Mouse (Mus musculus): Measurements from ENCODE around the gene Cryzl2.

Gene Cryzl2

DNA sequence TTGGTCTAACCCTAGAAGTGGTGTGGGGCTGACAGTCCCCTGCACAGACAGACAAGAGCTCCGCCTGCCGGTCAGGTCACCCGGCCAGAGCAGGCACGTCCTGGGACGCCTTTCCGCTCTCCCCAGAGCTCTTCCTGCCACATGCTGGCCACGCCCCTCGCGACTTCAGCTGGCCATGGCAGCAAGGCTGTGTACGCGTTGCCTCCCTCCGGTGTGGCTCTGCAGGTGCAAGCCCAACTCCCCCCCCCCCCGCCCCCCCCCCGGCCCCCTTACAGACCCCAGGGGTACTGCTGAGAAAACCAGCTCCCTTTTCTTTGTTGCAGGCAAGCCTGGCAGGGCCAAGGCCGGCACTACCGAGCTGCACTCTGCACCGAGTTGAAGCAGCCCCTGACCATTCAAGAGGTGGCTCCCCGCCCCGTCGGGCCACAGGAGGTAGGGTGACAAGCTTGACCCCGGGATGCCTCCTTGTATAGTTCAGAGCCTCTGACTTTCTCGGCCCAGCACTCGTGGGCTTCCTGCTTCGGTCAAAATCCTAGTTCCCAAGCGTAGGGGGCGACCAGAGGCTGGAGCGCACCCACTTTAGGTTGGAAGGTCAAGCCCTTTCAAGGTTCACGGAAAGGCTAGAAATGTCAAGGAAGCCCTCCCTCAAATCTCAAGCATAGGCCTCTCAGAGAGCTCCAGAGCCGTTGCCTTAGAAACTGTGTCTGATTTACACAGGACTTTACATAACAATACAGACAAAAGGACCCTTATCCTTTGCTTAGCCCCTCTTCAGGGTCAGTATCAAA, at the start of gene Cryzl2:
Cryzl2 (plus strand) TSS at position 157 of the 788 bp plus-strand sequence.
- DNase-seq: peak; percentile 66 to 67

DNA sequence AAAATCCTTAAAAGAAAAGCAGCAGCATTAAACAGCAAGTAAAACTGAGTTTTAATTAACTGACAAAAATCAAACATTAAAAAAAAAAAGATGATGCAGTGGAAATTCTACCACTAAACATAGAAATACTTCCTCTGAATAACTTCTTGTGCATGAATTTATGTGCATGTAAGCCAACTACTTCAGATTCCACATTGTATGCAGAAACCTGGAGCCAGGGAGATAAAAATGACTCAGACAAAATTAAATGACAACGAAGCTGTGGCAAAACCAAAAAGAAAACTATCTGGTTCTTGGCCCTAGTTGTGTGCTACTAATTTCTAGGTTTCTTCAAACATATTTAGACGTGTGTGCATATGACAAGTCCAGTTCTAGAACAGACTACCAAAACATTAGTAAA, 48.7 kb upstream of the Cryzl2 start:
- no peak for DNase-seq

DNA sequence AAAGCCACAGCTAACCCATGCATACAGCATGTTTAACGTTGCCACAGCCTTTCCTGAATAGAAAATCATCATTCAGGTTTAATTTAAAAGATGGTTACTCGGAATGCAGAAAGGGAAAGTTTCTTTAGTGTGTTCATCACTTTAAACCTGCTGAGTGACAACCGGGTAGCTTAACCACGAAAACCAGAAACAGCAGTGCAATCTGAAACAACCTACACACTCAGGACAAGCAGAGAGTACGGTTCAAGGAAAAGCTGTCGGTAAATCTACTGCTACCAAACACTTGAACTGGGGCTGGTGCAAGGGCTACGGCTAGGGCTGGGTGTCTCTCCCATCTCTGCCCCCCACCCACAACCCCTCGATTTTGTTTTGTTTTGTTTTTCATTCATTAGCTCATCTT, 47.4 kb upstream of the Cryzl2 start:
- no peak for DNase-seq

DNA sequence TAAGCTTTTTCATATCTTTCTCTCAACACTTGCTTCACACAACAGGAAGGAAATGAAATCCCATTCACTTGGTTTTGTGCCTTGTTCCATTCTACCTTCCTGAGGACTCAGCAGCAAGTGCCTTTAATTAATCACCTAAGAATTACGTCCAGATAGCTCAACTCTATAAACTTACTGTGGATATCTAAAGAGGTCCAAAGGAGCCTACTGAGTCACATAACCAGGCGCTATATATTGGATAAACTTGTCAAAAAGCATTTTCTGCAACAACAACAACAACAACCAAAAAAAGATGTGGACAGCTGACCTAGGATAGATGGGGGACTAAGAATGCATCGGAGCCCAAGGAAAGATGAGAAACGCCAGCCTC, 47.1 kb upstream of the Cryzl2 start:
- no peak for DNase-seq

DNA sequence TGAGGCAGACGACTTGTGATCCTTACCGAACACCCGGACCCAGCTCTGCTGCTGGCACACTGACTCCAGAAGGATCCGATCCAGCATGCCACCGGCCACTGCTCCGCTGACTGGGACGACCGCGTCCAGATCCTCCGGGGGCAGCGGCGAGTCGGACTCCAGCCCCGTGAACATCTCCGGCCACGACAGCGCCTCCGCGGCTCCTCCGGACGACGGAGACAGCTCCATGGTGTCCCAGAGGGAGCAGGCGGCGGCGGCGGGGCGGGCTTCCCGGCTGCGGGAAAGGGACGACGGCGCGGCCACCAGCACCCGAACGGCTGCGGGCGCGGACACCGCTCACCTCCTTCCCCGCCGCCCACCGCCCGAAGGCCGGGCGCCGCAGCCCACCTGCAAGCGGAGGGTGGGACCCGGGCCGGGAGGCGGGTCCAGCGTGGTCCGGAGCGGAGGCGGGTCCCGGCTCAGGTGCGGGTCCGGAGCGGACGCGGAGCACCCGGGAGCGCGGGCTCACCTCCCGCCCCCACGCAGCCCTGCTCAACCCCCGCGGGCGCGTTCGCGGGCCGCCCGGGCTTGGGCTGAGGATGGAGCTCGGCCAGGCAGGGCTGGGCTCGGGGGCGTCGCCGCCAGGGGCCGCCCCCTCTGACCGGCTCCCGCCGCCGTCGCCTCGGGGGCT, 46.5 kb upstream of the Cryzl2 start:
- DNase-seq: peak; percentile 9 to 14

DNA sequence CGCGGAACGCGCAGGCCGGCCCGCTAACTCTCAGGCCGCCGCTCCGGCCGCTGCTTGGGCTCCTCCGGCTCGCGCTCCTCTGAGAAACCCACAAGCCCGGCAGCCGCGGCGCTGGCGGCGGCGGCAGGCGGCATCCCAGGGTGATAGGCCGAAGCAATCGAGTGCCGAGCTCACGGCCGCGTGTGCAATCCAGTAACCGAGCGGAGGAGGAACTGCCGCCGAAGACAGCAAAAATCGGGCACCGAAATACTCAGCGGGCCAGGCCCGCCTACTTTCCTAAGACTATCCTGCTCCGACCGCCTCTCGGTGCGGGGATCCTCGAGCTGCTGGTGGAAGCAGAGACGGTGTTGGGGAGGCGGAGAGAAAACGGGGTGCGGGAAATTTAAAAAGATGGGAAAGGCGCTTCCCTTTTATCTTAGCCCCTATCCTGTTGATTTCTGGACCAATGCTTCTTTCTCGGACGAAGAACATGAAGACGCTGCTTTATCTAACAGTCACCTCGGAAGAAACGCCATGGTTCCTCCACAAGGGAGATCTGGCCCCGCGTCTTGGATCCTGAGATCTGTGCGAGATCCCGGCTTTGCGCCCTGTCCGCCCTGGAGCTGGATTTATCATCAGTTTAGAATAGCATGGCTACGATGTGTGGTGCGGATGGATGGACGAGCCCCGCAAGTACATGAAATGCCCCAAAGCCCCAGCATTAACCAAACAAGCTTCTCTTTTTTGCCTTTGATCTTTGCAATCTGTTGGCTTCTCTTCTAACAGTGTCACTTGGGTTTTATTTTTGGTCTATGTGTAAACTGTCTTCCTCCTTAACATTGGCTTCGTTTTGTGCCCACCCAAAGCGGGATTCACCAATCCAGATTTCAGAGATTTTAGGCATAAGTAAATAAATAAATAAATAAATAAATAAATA, 45.7 kb upstream of the Cryzl2 start, which contains the start of gene Rasal2:
Rasal2 (minus strand) TSS at position 142 of the 916 bp plus-strand sequence.
- DNase-seq: peak; percentile 76 to 80

DNA sequence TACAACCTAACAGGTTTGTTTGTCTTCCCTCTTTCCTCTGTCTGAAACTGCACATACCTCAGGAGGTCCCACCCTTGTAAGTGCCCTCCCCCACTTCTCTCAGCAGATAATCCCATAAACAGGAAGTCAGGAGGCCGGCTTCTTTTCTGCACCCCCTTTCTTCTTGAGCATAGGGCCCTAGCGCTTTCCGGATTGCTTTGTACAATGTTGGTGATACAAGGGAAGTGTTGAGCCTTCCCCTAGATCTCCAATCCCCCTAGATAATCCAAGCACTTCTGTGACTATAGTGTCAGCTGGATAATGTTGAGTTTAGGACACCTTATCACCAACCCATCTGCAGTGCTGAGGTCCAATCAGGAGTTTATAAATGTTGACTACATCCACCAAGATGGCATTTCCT, 42.6 kb upstream of the Cryzl2 start:
- DNase-seq: no peak

DNA sequence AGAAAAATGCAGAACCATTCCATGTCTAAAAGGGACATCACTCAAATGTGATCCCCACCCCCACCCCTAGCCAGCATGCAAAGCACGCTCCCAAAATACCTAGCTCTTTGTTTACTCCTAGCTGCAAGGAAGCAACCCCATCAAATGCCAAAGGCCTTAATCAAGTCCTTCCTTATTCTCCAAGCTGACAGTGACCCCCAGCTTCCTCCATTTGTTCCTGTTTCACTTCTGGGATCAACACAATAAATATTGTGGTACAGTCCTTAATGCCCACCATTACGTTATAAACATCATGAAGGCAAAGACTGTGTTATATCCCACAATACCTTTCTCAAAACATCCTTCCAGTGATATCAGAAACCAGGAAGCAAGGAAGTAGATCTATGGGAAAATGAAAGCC, 41.7 kb upstream of the Cryzl2 start:
- no peak for DNase-seq

DNA sequence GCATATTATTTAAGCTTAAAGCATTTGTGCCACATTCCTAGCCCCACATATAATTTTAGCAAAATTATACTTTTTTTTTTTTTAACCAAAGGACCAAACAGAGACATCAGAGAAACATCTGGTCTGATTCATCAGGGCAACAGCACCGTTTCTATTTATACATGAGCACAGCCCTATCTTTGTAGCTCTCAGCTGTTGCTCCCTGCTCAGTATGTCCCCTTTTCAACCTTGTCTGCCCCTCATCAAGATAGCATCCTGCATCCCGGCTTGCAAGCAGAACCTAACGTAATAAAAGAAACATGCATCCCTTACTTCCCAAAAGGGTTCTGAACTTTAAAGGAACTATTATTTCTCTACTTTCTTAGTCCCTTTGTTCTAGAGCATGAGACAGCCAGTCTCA, 41.0 kb upstream of the Cryzl2 start:
- DNase-seq: no peak

DNA sequence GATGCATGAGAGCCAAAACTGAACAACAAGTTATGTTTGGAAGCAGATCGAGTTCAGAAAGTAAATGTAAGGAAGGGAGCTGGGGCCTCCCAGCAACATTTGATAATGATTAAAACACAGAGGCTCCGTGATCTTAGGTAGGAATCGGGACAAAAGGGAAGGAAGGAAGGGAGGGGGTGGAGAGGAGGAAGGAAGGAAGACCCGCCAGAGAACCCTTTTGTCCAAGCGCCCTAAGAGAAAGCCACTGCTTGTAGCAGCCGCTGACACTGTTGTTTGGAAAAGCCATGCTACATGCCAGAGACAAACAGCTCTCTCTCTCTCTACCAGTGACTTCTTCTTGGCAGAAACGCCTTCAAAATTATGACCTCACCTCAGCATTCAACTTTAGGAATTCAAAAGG, 40.5 kb upstream of the Cryzl2 start:
- no peak for DNase-seq

DNA sequence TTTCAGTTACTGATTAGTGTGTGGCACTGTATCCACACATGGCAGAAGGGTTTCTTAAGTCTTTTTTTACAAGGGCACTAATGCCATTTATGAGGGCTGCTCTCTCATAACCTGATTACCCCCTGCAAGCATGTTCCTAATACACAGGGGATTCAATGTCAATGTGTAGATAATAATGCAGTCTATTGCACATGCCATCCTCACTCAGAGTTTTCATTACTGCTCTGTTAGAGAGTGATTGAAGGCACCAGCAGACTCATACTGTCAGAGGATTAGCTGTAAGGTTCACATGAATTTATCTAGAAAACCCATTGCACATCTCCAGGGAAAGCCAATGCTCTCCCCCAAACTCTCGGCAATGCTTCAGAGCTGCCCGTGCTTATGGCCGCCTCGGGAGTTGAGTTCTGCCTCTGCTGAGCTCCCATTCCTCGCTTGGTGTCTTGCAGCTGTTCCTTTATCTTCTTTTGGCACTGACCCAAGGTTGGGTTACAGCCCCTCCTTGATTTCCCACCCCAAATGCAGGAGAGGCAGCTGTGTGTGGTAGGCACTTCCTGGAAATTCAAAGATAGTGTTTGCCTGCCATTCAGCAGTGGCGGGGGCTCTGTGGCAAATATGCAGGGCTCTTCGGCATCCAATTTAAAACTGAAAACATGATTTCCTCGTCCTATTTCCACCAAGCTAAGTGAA, 32.5 kb upstream of the Cryzl2 start:
- DNase-seq: no peak

DNA sequence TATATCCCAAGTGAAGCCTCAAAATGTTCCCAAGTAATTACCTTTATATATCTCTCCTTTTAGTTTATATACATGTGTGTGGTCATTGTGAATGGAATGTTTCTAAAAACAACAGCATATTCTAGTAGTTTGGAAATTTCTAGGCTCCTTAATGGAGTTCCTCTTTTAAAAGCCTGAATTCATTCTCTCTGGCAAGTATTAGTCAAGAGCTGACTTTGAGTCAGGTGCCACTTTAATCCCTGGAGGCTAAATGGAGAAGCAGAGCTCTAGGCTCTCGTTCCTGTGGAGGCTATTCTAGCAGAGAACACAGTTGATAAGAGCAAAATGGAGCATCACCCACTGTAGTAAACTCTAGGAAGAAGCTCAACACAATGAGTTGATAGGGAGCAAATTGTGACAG, 31.4 kb upstream of the Cryzl2 start:
- DNase-seq: no peak

DNA sequence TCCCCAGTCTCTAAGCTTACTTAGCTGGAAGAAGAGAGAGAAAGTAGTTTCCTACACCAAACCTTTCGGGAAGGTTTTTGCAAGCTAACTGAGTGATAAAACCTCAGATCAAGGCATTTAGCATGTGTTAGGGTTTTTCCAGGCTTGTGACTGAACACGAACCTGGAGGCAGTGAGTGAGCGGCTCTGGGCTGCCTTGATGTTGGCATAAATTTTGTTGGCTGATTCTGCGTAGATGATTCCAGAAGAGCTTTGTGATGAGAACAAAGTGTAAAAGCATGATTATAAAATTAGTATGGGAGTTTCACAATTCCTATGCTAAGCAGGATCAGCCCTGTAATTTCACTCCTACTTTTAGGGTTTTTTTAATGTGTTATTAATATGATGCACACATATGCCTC, 30.8 kb upstream of the Cryzl2 start:
- no peak for DNase-seq

DNA sequence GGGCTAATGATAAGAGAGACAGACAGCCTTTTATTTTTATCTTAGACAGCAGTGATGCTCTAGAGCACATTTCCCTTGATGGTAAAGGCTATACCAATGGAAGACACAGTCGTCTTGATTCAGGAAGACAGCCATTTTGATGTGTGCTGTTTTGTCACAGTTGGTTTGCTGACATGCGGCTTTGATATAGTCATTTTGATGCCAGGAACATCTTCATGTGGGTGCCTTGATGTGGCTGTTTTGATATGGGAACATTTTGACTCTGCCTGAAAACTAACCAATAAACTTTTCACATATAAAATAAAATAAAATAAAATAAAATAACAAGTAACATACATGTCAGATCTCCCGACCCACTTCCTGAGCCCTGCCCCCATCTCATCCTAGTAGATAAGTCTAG, 30.0 kb upstream of the Cryzl2 start:
- peak in 1 of 2 experiments; percentile 8 for DNase-seq

DNA sequence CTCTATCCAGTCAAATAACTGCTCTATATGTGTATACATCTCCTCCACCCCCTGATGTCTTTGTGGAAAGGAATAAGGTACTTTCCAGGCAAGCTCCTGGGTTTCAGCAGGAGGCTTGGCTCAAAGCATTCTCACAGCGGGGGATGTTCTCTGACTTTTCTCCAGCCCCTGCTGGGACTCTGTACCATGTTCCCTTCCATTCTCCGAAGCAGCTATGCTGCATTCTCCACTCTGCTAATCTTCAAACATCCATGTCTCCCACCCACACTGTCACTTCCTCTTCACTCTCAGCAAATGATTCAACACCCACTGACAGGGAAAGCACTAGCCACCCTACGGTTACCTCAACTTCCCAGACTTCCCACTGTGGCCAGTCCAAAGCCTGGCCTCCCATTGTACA, 25.1 kb upstream of the Cryzl2 start:
- DNase-seq: no peak

DNA sequence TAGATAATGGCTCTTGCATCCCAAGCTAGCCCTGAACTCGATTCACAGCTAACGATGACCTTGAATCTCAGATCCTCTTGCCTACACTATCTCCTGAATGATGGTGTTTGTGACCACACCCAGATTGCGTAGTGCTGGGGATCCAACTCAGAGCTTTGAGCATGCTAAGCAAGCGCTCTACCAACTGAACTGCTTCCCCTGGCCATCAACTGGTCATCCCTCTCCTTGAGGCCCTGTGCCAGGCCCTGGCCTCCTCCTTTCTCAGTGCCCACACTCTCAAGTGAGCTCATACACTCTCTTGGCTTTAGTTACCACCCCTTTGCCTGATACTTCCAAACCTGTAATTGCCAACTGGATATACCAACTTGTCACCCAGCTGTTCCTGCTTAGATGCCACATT, 24.0 kb upstream of the Cryzl2 start:
- DNase-seq: no peak

DNA sequence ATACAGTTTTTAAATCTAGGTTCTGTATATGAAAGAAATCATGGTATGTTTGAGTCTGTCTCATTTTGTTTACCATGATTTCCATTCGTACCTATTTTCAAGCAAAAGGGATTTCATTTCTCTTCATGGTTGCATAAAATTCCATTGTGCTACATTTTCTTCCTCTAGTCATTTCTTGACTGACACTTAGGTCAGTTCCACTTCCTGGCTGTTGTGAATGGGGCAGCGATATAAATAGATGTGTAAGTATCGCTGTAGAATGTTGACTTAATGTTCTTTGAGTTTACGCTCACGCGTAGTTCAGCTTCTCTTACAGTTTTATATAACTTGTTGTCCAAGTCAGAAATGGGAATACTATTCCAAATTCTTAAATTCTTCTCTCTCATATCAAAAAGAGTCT, 22.5 kb upstream of the Cryzl2 start:
- DNase-seq: no peak

DNA sequence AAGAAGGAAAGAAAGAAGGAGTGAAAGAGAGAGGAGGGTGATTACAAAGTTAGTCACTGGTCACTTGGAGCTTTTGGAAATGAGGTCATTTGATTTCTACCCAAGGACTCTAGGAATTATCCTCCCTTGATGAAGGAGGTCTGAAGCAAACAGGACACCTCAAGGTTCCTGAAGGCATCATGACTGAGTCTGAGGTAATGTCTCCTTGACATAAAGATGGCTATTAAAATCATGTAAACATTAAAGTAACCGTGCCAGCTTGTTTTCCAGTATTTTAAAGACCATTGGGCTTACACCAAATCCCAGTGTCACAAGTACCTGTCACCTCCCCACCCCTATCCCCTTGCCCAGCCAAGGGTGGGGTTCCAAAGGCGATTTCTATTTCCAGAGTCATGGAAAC, 20.1 kb upstream of the Cryzl2 start:
- no peak for DNase-seq

DNA sequence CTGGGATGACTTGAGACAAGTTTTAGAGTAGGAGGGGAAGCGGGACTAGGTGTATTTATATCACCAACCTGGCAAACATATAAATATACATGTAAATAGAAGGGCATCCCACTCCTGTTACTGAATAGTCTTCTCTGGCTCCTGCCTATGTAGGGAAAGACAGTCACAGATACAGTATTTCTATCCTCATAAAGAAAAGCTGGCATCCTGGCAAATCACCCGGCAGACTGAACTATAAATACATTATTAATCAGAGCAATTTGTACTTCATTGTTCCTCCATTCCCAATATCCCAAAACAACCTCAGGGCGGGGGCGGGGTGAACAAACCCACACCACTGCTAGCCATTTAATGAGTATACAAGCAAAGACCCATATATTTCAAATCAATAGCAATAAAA, 19.3 kb upstream of the Cryzl2 start:
- DNase-seq: no peak

DNA sequence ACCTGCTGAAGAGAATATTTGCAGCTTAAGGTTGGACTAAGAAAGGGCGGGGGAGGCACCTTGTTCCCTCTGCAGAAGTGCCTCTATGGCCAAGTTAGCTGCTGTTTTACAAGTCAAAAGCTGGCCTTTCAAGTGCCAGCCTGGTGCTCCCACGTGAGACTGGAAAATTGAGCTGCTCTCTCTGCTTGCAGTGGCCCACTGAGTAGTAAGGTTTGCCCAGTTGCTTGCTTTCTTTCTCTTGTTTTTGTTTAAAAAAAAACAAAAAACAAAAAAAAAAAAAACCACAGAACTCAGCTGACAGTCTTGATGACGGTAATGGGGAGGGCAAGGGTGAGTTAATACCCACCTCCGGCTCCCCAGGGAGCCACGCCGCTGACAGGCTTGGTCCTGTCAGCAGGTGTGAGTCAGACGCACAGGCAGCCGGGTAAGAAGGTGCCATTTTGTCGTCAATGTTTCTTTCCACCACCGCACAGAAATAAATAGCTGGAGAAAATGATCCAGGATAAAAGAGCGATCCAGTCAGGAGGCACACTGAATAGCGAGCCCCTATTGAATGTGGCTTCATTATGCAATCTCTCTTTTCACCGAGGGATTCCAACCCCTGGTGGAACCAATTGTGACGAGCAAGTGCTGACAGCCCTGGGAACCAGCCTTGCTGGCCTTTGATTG, 18.3 kb upstream of the Cryzl2 start:
- DNase-seq: no peak

DNA sequence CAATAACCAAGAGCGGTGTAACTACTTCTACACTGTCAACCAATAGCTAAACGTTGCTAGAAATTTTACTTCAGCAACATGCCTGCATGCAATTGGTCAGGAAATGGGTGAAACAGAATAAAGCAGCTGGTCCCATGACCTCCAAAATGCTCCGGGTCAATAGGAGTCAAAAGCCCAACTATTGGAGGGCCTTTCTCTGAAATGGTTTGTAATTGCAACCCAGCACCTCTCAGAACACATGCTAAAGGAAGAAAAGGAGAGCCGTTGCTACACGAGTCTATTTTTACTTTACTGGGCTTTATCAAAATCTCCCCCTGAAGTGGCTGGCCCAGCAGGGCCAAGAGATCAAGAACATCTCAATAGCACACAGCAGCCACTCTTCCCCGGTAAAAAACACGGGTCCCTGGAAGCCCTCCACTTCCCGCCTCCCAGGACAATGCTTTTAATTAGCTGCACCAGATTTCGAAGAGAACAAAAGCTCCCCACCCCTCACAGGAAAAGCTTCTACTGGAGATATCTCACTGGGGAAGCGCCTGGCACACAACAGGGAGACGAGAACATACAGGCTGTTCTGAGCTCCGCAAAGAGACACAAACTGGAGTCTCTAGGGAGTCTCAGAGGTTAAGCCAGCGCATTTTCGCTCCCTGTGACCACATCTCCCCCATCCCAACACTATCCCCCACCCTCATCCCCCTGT, 15.2 kb upstream of the Cryzl2 start:
- no peak for DNase-seq
